Mouse (Mus musculus): ENCODE measurements around the gene Gpt2. TPM values are rescaled to one million over a fixed set of nuclear protein-coding genes. Genes with fewer than 3 reads are reported as not detected.

The Gpt2 gene
- polyA plus RNA-seq, 1 experiment from 2014 or later = 15.5 TPM

Other genes starting within 250 kb of the Gpt2 start
- 98.6 and 104 TPM in 2 replicates for gene Orc6, start 192.9 kb upstream of the Gpt2 start, polyA plus RNA-seq (2015; fragmentation: Nextera tagmentation; extraction: Ambion mirVana)
- 148 and 151 TPM in 2 replicates for gene Vps35, start 192.8 kb upstream of the Gpt2 start, polyA plus RNA-seq (2015; fragmentation: Nextera tagmentation; extraction: Ambion mirVana)
- 5.8 and 6.1 TPM in 2 replicates for gene Mylk3, start 106.2 kb upstream of the Gpt2 start, polyA plus RNA-seq (2015; fragmentation: Nextera tagmentation; extraction: Ambion mirVana)
- 38.2 and 44.6 TPM in 2 replicates for gene 4921524J17Rik, start 59.7 kb upstream of the Gpt2 start, polyA plus RNA-seq (2015; fragmentation: Nextera tagmentation; extraction: Ambion mirVana)
- gene Dnaja2, start 62.8 kb downstream of the Gpt2 start, polyA plus RNA-seq (2015; fragmentation: Nextera tagmentation; extraction: Ambion mirVana) = 133 and 149 TPM in 2 replicates
- 4.5 and 4.8 TPM in 2 replicates for gene Neto2, start 208.3 kb downstream of the Gpt2 start, polyA plus RNA-seq (2015; fragmentation: Nextera tagmentation; extraction: Ambion mirVana)

Measured in lung, embryonic 16.5 days (tissue).